Mouse (Mus musculus): ENCODE data around the gene Il33. TPM values are rescaled to one million over a fixed set of nuclear protein-coding genes. Genes with fewer than 3 reads are reported as not detected.

Il33 gene
- polyA plus RNA-seq, 1 experiment from 2014 or later: 0.34 TPM

GRCm38 (mm10) chr19:29967960-29968359, 43.0 kb downstream of the Il33 start:
- Histone ChIP-seq H3K27ac (no peak overlapping the region), H3K9ac (no peak overlapping the region), H3K4me1 (no peaks in the 10 kb centered on the region), H3K27me3 (no peaks in the 10 kb centered on the region), H3K9me3 (replicated peaks) (peaks cover 13% of the 10 kb centered on the region; the same call in 1 of the 2 replicates), H3K36me3 (ENCODE audit: poor library complexity, severe bottlenecking) (no peaks in the 10 kb centered on the region), H3K4me2 (no peak overlapping the region), H3K4me3 (no peak overlapping the region)
- ATAC-seq: no peak
- WGBS: 92% methylated on average over 3 of the region's 3 CpGs

- Histone ChIP-seq H3K9ac (no peak overlapping the region), H3K27me3 (no peaks in the 10 kb centered on the region), H3K27ac (no peak overlapping the region), H3K4me1 (no peaks in the 10 kb centered on the region), H3K9me3 (replicated peaks) (no peaks in the 10 kb centered on the region), H3K4me2 (no peak overlapping the region), H3K36me3 (ENCODE audit: poor library complexity, severe bottlenecking) (no peaks in the 10 kb centered on the region), H3K4me3 (no peak overlapping the region)
- WGBS: 78% methylated on average over 5 of the region's 5 CpGs
- ATAC-seq: no peak
Observed at GRCm38 (mm10) chr19:29973396-29973795, 48.5 kb downstream of the Il33 start.

- no peak overlapping the region for H3K4me3 ChIP-seq
- H3K36me3 ChIP-seq (ENCODE audit: poor library complexity, severe bottlenecking): no peaks in the 10 kb centered on the region
- H3K9me3 ChIP-seq (replicated peaks): no peaks in the 10 kb centered on the region
- H3K4me1 ChIP-seq: no peaks in the 10 kb centered on the region
- H3K27me3 ChIP-seq: no peaks in the 10 kb centered on the region
- no peak overlapping the region for H3K9ac ChIP-seq
- WGBS: 57% methylated on average over 2 of the region's 2 CpGs
- no peak overlapping the region for H3K27ac ChIP-seq
- ATAC-seq: peak; percentile 63
- H3K4me2 ChIP-seq: no peak overlapping the region
Observed at GRCm38 (mm10) chr19:29978847-29979246, 53.9 kb downstream of the Il33 start.

- H3K27me3 ChIP-seq: no peaks in the 10 kb centered on the region
- no peaks in the 10 kb centered on the region for H3K36me3 ChIP-seq (ENCODE audit: poor library complexity, severe bottlenecking)
- no peak overlapping the region; the same call in 1 of the 2 replicates for H3K4me2 ChIP-seq
- H3K27ac ChIP-seq: no peak overlapping the region
- no peak overlapping the region for H3K9ac ChIP-seq
- H3K9me3 ChIP-seq (replicated peaks): no peaks in the 10 kb centered on the region
- peak; percentile 36; the same call in 1 of the 2 replicates for ATAC-seq
- no peaks in the 10 kb centered on the region for H3K4me1 ChIP-seq
- no peak overlapping the region for H3K4me3 ChIP-seq
- 75% methylated on average over 8 of the region's 8 CpGs for WGBS
Observed at GRCm38 (mm10) chr19:29979452-29980089, 54.7 kb downstream of the Il33 start.

- H3K36me3 ChIP-seq (ENCODE audit: poor library complexity, severe bottlenecking): no peaks in the 10 kb centered on the region
- H3K27ac ChIP-seq: no peak overlapping the region
- no peak for ATAC-seq
- no peak overlapping the region for H3K4me3 ChIP-seq
- H3K9me3 ChIP-seq (replicated peaks): no peaks in the 10 kb centered on the region
- H3K27me3 ChIP-seq: no peaks in the 10 kb centered on the region
- H3K4me2 ChIP-seq: no peak overlapping the region
- H3K9ac ChIP-seq: no peak overlapping the region
- H3K4me1 ChIP-seq: no peaks in the 10 kb centered on the region
- 80% methylated on average over 16 of the region's 16 CpGs for WGBS
Observed at GRCm38 (mm10) chr19:29984208-29985005, 59.5 kb downstream of the Il33 start.

GRCm38 (mm10) chr19:29986464-29987091, 61.7 kb downstream of the Il33 start:
- Histone ChIP-seq H3K27ac (no peak overlapping the region), H3K9ac (no peak overlapping the region), H3K27me3 (no peaks in the 10 kb centered on the region), H3K9me3 (replicated peaks) (no peaks in the 10 kb centered on the region), H3K4me3 (no peak overlapping the region), H3K4me2 (no peak overlapping the region), H3K4me1 (no peaks in the 10 kb centered on the region), H3K36me3 (ENCODE audit: poor library complexity, severe bottlenecking) (no peaks in the 10 kb centered on the region)
- no peak for ATAC-seq
- WGBS: 87% methylated on average over 12 of the region's 12 CpGs

GRCm38 (mm10) chr19:30000406-30001365, 75.8 kb downstream of the Il33 start:
- peak; percentile 51 for ATAC-seq
- Histone ChIP-seq H3K4me2 (peak overlapping the region; percentile 39), H3K4me3 (no peak overlapping the region), H3K27me3 (no peaks in the 10 kb centered on the region), H3K27ac (no peak overlapping the region), H3K9me3 (replicated peaks) (no peaks in the 10 kb centered on the region), H3K36me3 (ENCODE audit: poor library complexity, severe bottlenecking) (no peaks in the 10 kb centered on the region), H3K4me1 (peaks cover 12% of the 10 kb centered on the region), H3K9ac (no peak overlapping the region)
- WGBS: 29% methylated on average over 12 of the region's 12 CpGs

- H3K4me2 ChIP-seq: no peak overlapping the region
- no peak overlapping the region for H3K9ac ChIP-seq
- H3K27me3 ChIP-seq: no peaks in the 10 kb centered on the region
- H3K27ac ChIP-seq: no peak overlapping the region
- no peaks in the 10 kb centered on the region for H3K36me3 ChIP-seq (ENCODE audit: poor library complexity, severe bottlenecking)
- WGBS: 84% methylated on average over 6 of the region's 6 CpGs
- H3K4me1 ChIP-seq: peaks cover 12% of the 10 kb centered on the region
- no peaks in the 10 kb centered on the region for H3K9me3 ChIP-seq (replicated peaks)
- H3K4me3 ChIP-seq: no peak overlapping the region
- no peak for ATAC-seq
Observed at GRCm38 (mm10) chr19:30001550-30001949, 76.6 kb downstream of the Il33 start.

GRCm38 (mm10) chr19:30003621-30004020, 78.7 kb downstream of the Il33 start, which contains the start of gene Trpd52l3:
Trpd52l3 (plus strand) TSS chr19:30003790.
- H3K27me3 ChIP-seq: no peaks in the 10 kb centered on the region
- no peak within 1 kb of the TSS for H3K4me2 ChIP-seq
- no peaks in the 10 kb centered on the region for H3K36me3 ChIP-seq (ENCODE audit: poor library complexity, severe bottlenecking)
- 97% methylated on average over 9 of the region's 9 CpGs for WGBS
- no peak within 1 kb of the TSS for H3K9ac ChIP-seq
- H3K27ac ChIP-seq: no peak within 1 kb of the TSS
- no peaks in the 10 kb centered on the region for H3K9me3 ChIP-seq (replicated peaks)
- no peak within 1 kb of the TSS for H3K4me3 ChIP-seq
- no peak for ATAC-seq
- peaks cover 12% of the 10 kb centered on the region for H3K4me1 ChIP-seq

- no peak overlapping the region for H3K4me3 ChIP-seq
- no peaks in the 10 kb centered on the region for H3K9me3 ChIP-seq (replicated peaks)
- H3K4me2 ChIP-seq: no peak overlapping the region
- H3K27ac ChIP-seq: no peak overlapping the region
- ATAC-seq: no peak
- WGBS: 77% methylated on average over 3 of the region's 3 CpGs
- no peaks in the 10 kb centered on the region for H3K27me3 ChIP-seq
- no peak overlapping the region for H3K9ac ChIP-seq
- H3K4me1 ChIP-seq: no peaks in the 10 kb centered on the region
- H3K36me3 ChIP-seq (ENCODE audit: poor library complexity, severe bottlenecking): no peaks in the 10 kb centered on the region
Observed at GRCm38 (mm10) chr19:30006371-30006770, 81.5 kb downstream of the Il33 start.

All from forebrain, embryonic 13.5 days (tissue).